Mouse (Mus musculus) MEL-GATA-1-ER (cell line): ENCODE measurements around the gene Pax6.

Source experiments
- DNase-seq: peaks from one replicate; pipeline ENCODE4 v3.0.0-alpha.2; 2012; ENCODE audit warnings: low read depth; ENCODE audit errors: extremely low read depth

Gene Pax6

DNA sequence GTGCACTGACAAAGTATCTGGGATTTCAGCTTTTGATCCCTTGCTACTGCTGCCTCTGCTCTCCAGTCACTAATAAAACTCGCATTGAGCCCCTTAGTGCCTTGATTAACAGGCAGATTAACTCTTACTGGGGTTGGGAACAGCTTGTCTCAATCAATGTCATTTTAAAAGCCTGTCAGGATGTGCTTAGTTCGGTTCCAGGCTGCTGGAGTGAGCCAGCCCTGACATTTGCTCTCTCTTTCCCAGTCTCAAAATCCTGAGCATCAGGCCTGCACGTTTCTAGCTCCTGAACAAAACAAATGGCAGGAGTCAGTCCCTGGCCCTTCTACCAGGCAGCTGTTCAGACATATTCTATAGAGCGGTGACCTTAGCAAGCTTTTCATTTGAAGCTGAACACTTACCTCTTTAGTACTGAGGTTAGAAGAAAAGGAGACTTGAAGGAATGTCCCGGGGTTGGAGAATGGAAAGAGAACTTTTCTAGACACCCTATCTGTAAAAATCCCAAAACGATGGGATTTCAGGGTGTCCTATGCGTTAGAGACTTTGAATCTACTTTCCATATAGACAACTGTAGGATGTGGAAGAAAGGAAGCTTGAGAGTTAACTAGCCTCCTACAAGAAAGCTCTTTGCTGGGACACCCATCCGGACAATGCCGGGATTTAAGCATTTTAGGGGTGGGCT, 2.6 kb downstream of the Pax6 start:
- no peak for DNase-seq

DNA sequence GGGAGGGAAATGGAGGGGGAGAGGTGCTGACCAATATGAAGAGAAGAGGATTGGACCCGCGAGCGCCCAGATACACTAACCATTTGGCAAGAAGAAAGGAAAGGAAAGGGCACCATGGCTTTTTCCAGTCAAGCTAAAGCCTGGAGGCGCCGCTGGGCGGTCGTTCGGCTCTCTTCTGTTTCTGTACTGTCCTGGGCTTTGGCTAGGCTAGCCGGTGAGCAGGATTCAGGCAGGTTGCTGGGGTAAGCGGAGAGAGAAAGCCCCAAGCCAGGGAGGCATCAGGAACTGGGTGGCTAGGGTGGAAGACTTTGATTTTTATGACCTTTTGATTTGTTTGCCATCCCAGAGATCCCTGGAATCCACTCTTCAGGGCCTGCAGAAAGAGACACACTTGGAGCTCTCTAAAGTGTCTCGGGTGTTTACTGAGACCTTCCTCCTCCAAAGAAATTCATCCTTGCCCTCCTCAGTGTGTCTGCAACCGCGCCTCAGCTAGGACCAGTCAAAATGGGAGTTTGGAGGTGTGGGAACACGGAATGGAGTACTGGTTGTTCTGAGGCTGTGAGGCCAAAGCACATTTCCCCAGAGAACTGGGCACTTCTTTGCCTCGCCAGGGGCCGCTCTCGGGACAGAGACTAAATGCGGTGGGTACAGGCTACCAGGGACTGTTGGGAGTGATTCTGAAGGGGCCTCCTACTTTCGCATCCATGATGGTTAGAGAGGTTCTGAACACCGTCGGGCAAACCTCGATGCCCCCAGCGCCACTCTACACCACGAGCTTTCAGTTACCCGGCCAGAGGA, 3.3 kb downstream of the Pax6 start:
- DNase-seq = no peak

GRCm38 (mm10) chr2:105672596-105672960, 3.9 kb downstream of the Pax6 start:
- no peak for DNase-seq

- DNase-seq = no peak
These were observed 4.4 kb downstream of the Pax6 start for GRCm38 (mm10) chr2:105673054-105673453.

- no peak for DNase-seq
These were observed 4.9 kb downstream of the Pax6 start for GRCm38 (mm10) chr2:105673631-105674060.

DNA sequence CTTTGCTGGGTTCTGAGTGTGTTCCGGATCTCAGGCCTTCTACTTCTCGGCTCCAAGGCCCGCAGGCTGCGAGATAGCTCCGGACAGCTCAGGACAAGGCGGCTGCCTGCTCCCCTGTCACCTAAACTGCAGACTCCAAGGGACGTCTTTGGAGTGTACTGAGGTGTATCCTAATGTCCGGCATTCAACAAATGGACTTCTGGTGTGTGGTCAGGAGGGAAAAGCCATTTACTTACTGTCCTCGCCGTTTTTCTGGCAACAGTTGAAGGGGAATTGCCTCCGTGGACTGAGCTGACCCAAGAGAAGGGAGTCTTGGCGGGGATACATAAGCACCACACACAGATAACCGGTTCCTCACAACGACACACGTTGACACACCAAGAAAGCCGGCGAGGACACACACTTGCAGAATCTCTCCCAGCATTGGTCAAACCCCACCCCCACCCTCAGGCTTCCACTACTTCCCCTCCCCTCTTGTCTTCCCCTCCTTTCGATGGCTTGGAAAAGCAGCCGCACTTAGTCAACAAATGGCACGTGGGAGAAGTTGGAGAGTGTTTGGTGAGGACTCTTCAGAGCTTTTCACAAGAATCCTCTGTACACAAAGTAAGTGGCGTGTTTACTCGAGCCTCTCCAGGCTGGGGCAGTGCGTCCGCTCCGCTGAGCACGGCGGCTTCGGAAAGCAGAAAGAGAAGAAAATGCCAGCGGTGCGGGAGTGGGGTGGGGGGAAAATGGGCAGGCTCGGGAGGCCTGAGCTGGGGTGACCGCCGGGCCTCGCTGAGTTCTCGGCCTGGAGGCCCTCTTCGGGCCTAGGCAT, 5.6 kb downstream of the Pax6 start:
- DNase-seq = peak; percentile 15

DNA sequence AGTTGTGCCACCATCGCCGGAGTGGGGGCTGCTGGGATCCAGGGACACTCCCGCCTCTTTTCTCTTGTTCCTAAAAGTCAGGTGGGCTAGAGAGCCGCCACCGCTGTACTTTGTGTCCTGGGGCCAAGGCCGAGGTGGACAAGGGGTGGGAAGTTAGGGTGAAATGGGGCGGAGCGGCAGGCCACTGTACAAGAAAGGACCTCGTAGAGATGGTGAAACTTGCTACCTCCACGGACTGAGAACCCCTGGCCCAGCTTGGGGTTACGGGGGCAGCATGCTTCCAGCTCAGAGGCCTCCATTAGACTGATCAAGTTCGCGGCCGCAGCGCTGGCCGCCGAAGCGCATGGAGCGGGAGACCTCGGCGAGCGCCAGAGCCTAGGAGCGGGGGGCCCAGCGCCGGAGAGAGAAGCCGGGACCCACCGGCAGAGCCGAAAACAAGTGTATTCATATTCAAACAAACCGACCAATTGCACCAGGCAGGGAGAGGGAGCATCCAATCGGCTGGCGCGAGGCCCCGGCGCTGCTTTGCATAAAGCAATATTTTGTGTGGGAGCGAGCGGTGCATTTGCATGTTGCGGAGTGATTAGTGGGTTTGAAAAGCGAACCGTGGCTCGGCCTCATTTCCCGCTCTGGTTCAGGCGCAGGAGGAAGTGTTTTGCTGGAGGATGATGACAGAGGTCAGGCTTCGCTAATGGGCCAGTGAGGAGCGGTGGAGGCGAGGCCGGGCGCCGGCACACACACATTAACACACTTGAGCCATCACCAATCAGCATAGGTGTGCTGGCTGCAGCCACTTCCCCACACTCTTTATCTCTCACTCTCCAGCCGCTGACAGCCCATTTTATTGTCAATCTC, 6.4 kb downstream of the Pax6 start:
- peak; percentile 98 for DNase-seq

DNA sequence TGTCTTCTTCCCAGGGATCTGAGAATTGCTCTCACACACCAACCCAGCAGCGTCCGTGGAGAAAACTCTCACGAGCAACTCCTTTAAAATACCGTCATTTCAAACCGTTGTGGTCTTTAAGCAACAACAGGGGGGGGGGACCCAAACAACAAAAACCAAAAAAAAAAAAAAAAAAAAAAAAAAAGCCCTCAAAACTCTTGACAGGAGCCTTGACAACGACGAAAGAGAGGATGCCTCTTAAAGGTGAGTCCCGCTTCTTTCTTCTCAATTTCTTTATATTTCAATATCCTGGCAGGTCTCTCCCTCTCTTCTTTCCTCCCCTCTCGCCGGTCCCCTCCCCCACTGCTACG, 7.0 kb downstream of the Pax6 start:
- no peak for DNase-seq

DNA sequence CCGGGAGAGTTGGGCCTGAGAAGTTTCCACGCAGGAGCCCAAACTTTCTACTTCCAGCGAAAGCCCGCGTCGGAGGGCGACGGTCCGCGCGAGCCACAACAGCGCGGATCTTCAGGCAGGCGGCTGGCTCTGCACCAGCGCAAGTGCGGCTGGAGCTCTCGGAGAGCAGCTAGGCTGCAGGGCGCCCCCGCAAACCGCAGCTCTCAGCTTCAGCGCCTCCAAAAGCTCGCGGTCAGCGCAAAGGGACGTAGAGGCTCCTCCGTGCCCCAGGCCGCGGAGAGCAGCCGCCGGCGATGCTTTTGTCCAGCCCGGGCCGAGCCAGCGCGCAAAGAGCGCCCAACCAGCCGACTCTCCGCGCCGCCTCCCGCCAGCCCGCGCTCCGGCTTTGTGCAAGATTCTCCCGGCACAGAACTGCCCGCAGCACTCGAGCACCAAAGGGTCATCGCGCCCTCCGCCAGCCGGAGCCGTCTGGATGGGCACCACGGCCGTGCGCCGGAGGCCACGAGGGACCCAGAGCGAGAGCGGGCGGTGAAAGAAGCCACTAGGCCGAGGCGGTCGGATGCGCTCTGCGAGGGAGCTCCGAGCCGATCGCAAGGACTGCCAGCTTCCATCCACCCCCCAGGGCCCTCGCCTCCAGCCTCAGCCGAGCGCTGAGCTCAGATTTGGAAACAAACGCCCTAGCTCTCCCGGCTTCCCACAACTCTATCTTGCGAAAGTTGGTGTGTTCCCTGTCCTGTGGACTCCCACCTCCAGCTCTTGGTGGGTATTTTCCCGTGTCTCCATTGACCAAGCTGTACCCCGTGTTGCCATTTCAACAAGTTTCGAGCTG, 7.6 kb downstream of the Pax6 start:
- peak; percentile 30 for DNase-seq

GRCm38 (mm10) chr2:105676909-105677433, 8.3 kb downstream of the Pax6 start:
- DNase-seq = peak; percentile 23

DNA sequence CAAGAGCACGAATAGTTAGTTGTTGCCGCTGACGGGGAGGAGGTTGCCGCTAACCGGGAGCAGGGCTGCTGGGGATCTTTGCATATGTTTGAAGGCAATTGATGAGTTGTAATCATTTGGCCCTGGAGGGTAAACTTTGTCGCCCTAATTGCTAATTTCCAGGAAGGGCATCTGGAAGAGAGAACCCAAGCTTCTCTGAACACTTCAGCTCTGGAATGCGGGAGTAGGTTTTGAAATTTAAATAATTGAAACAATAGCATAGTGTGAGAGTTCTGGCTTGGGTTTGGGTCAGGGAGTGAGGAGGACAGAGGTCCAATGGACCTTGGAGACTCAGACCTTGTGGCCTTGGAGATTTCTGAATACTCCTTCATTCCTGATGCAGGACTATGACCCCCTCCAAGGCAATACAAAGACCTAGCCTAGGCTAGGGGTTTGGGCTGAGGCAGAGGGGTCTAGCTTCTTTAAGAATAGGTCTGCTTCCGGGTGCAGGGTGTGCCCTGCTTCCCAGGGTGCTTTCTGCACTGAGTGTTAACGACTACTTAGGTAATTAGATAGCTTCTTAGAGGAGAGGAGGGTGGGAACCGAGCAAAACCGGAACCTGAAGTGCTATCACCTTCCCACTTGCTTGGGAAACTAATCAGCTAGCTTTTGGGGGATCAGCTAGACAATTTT, 8.9 kb downstream of the Pax6 start:
- DNase-seq = peak; percentile 75

- peak; percentile 61 for DNase-seq
These were observed 9.6 kb downstream of the Pax6 start for GRCm38 (mm10) chr2:105678306-105678705.

DNA sequence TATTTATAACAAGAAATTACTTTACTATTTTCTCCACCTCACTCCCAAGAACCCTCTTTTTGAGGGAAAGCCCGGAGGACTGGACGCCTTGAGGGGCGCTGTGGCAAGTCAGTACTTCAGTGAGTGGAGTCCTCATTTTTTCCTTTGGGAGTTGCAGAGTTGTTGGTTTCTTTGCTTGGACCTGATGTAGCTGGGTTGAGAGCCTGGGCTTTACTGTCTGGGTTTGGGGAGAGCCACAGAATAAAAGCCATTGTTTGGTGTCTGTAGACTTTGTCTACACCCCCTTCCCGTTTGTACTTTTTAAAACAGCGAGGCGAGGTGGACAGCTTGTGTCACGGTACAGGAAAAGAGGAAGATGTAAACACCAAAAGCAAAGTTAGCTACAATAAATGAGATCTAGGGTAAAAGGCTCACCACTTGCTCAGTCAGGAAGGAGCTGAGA, 10.2 kb downstream of the Pax6 start:
- DNase-seq = peak; percentile 33

DNA sequence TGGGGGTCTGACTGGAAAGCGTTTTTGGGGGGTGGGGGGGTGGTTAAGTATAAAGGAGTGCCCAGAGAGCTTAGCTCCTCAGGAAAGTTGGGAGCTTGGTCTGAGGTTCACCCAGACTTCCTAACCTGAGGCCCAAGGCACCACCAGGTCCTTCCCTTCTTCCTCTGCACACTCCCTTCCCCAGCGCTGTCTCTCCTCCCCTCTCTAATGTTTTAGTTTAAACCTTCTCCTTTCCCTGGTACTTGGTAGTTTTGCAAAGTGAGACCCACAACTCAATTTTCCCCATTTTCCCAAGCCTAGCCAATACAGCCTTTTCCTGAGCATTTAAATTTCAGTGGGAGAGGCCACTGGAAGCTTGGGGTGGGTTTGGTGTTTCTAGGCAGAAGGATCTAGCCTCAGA, 10.6 kb downstream of the Pax6 start:
- no peak for DNase-seq

DNA sequence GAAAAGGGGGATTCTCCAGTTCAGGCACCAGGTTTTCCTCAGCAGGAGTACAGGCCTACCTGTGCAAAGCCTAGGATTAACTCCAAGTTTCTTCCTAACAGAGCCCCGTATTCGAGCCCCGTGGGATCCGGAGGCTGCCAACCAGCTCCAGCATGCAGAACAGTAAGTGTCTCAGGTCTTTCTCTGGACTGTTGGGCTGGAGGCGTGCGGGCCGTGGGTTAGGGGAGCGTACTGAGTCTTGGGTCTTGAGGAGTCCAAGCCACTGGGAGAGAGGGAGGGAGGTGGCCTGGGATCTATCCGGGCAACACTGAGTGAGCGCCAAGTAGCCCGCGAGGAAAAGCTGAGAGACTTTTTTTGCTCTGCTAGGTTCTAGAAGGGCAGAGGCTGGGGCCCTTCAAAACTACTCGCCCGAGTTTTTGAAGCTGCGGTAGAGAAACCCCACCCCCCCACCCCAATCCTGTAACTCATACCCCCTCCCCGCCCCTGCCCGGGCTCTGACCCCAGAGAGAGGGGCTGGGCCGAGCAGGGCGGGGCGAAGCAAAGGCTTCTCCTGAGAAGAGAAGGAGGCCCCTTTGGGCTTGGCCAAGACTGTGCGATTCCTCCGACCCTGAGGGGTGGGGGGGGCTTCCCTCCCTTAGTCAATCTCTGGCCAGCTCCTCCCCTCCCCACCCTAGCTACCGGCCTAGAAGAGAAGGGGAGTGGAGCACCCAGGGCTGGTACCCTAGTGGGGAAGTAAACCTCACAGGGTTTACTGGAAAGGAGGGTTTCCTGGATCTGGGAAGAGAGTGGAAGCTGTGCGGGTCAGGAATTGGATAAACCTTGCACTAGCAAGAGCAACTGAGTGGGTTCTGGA, 11.7 kb downstream of the Pax6 start:
- no peak for DNase-seq

- DNase-seq = no peak
These were observed 12.5 kb downstream of the Pax6 start for GRCm38 (mm10) chr2:105680999-105681710.

DNA sequence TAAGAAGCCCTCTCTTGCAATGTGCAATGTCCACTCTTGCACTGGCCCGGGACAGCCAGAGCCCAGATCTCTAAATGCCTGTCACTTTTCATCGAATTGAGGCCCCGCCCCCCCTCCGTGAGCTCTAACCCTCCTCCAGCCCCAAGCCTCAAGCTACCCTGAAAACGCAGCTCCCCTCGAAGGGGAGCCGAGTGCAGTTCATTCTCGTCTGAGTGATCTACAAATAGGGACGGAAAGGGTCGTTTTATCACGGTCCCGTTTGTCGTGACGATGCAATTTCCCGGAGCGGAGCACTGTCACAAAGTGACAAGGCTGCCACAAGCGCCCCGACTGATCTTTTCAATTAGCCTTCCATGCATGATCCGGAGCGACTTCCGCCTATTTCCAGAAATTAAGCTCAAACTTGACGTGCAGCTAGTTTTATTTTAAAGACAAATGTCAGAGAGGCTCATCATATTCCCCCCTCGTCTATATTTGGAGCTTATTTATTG, 13.4 kb downstream of the Pax6 start:
- DNase-seq = no peak
